Mouse (Mus musculus) intestine, embryonic 14.5 days (tissue): ENCODE data around the gene Jph2. TPM values are rescaled to one million over a fixed set of nuclear protein-coding genes. Genes with fewer than 3 reads are reported as not detected.
A peak's percentile ranks its signal among the peaks of the same experiment; 100 is the strongest.

ENCODE experiments used
- ATAC-seq: fragments of 200-750 bp; cut with Nextera tagmentation; replicated peaks from 2 replicates; pipeline ENCODE4 v1.8.0; 2017; ENCODE audit warnings: low read depth, moderate number of reproducible peaks, moderate TSS enrichment, moderate library complexity; ENCODE audit not compliant: low FRiP score, low TSS enrichment
- DNase-seq: peaks from one replicate; pipeline ENCODE4 v3.0.0-alpha.2; 2018; ENCODE audit warnings: low spot score
- H3K27ac ChIP-seq: fragments of 300-500 bp; sonication (generic); 2 replicates; pipeline ENCODE4 v1.5.1; 2014; ENCODE audit warnings: low read depth, mild to moderate bottlenecking, control low read depth
- H3K27me3 ChIP-seq: fragments of 300-500 bp; sonication (generic); replicated peaks from 2 replicates; pipeline ENCODE4 v1.6.1; 2014; ENCODE audit warnings: low read length, control low read depth; ENCODE audit not compliant: control insufficient read depth, insufficient read depth
- H3K36me3 ChIP-seq: fragments of 300-500 bp; sonication (generic); 2 replicates; pipeline ENCODE4 v1.6.1; 2014; ENCODE audit warnings: low read length, control low read depth; ENCODE audit not compliant: control insufficient read depth, insufficient read depth
- H3K4me1 ChIP-seq: fragments of 300-500 bp; sonication (generic); replicated peaks from 2 replicates; pipeline ENCODE4 v1.6.1; 2014; ENCODE audit warnings: low read length, control low read depth, mixed read lengths; ENCODE audit not compliant: control insufficient read depth, insufficient read depth
- H3K4me2 ChIP-seq: fragments of 300-500 bp; sonication (generic); 2 replicates; pipeline ENCODE4 v1.6.1; 2014; ENCODE audit warnings: low read length
- H3K4me3 ChIP-seq: fragments of 300-500 bp; sonication (generic); 2 replicates; pipeline ENCODE4 v1.5.1; 2014; ENCODE audit warnings: low read depth, low read length, control low read depth, mixed read lengths
- H3K9ac ChIP-seq: fragments of 300-500 bp; sonication (generic); 2 replicates; pipeline ENCODE4 v1.6.1; 2014; ENCODE audit warnings: mild to moderate bottlenecking, low read length
- H3K9me3 ChIP-seq: fragments of 300-500 bp; sonication (generic); 2 replicates; pipeline ENCODE4 v1.6.1; 2016; ENCODE audit warnings: low read length, control low read depth; ENCODE audit not compliant: control insufficient read depth
- WGBS: fragments of 180-500 bp; shearing (Covaris S2); extraction: QIAGEN DNeasy Blood & Tissue Kit; methylation state at CpG from one replicate; pipeline ENCODE4 v1.1.7; 2014; 5-methylcytosine and 5-hydroxymethylcytosine counted together
- polyA plus RNA-seq: library from polyadenylated mRNA; unstranded; fragments of >200 nt; fragmentation: Nextera tagmentation; extraction: Ambion mirVana; gene quantifications from 2 replicates; pipeline ENCODE4 v1.2.1, GENCODE M21; 2014

Gene Jph2
- polyA plus RNA-seq, 1 experiment from 2014 or later = 5.6 TPM

GRCm38 (mm10) chr2:163433971-163434370 is 36.2 kb upstream of the Jph2 start:
- Histone ChIP-seq H3K9me3 (no peaks in the 10 kb centered on the region), H3K9ac (no peak overlapping the region), H3K27me3 (peaks cover 13% of the 10 kb centered on the region), H3K4me2 (no peak overlapping the region), H3K36me3 (no peaks in the 10 kb centered on the region), H3K27ac (no peak overlapping the region), H3K4me1 (0 out of 2 replicates have a peak, but pooled peaks cover 5% of the 10 kb centered on the region), H3K4me3 (no peak overlapping the region)
- no peak for ATAC-seq
- no peak for DNase-seq
- WGBS = 19% methylated on average over 4 of the region's 4 CpGs

GRCm38 (mm10) chr2:163431289-163431688 is 33.5 kb upstream of the Jph2 start:
- Histone ChIP-seq H3K4me3 (no peak overlapping the region), H3K4me1 (no peaks in the 10 kb centered on the region), H3K9ac (no peak overlapping the region), H3K27me3 (no peaks in the 10 kb centered on the region), H3K27ac (no peak overlapping the region), H3K4me2 (no peak overlapping the region), H3K36me3 (no peaks in the 10 kb centered on the region), H3K9me3 (no peaks in the 10 kb centered on the region)
- DNase-seq = no peak
- no peak for ATAC-seq
- 85% methylated on average over 9 of the region's 9 CpGs for WGBS

GRCm38 (mm10) chr2:163428346-163429011 is 30.7 kb upstream of the Jph2 start:
- Histone ChIP-seq H3K27ac (no peak overlapping the region), H3K4me3 (no peak overlapping the region), H3K9ac (no peak overlapping the region), H3K27me3 (no peaks in the 10 kb centered on the region), H3K36me3 (no peaks in the 10 kb centered on the region), H3K4me2 (no peak overlapping the region), H3K9me3 (no peaks in the 10 kb centered on the region), H3K4me1 (no peaks in the 10 kb centered on the region)
- DNase-seq (no peak), ATAC-seq (no peak)
- WGBS = 37% methylated on average over 4 of the region's 4 CpGs

GRCm38 (mm10) chr2:163424597-163424996 is 26.8 kb upstream of the Jph2 start, which contains the start of gene Oser1:
Gene Oser1, minus strand, starts transcription at chr2:163424697.
- Histone ChIP-seq H3K4me3 (no peak within 1 kb of the TSS), H3K9me3 (no peaks in the 10 kb centered on the region), H3K9ac (no peak within 1 kb of the TSS), H3K36me3 (no peaks in the 10 kb centered on the region), H3K4me2 (no peak within 1 kb of the TSS), H3K27me3 (no peaks in the 10 kb centered on the region), H3K4me1 (peaks cover 6% of the 10 kb centered on the region), H3K27ac (no peak within 1 kb of the TSS)
- DNase-seq (no peak), ATAC-seq (no peak)
- 82% methylated on average over 6 of the region's 6 CpGs for WGBS

- Histone ChIP-seq H3K27me3 (no peaks in the 10 kb centered on the region), H3K9ac (no peak overlapping the region), H3K4me2 (no peak overlapping the region), H3K27ac (no peak overlapping the region), H3K4me1 (peaks cover 10% of the 10 kb centered on the region), H3K9me3 (no peaks in the 10 kb centered on the region), H3K36me3 (no peaks in the 10 kb centered on the region), H3K4me3 (no peak overlapping the region)
- ATAC-seq (no peak), DNase-seq (no peak)
- WGBS = 84% methylated on average over 9 of the region's 9 CpGs
These were observed 25.3 kb upstream of the Jph2 start for GRCm38 (mm10) chr2:163422895-163423660.

- DNase-seq (no peak), ATAC-seq (no peak)
- Histone ChIP-seq H3K27ac (no peak overlapping the region), H3K36me3 (no peaks in the 10 kb centered on the region; the same call in 1 of the 2 replicates), H3K4me2 (peak overlapping the region; percentile 71), H3K4me3 (peak overlapping the region; percentile 99), H3K9ac (peak overlapping the region; percentile 61), H3K9me3 (no peaks in the 10 kb centered on the region), H3K27me3 (no peaks in the 10 kb centered on the region), H3K4me1 (peaks cover 16% of the 10 kb centered on the region)
- 29% methylated on average over 10 of the region's 10 CpGs for WGBS
These were observed 22.6 kb upstream of the Jph2 start for GRCm38 (mm10) chr2:163420366-163420886.

- no peaks in the 10 kb centered on the region for H3K27me3 ChIP-seq
- H3K27ac ChIP-seq = peak overlapping the region; percentile 73
- ATAC-seq (peak; percentile 98), DNase-seq (peak; percentile 98)
- peak overlapping the region; percentile 93 for H3K9ac ChIP-seq
- no peaks in the 10 kb centered on the region for H3K9me3 ChIP-seq
- 1% methylated on average over 60 of the region's 71 CpGs for WGBS
- H3K36me3 ChIP-seq = peaks cover 9% of the 10 kb centered on the region
- peak overlapping the region; percentile 78 for H3K4me2 ChIP-seq
- peak overlapping the region; percentile 99 for H3K4me3 ChIP-seq
- H3K4me1 ChIP-seq = peaks cover 16% of the 10 kb centered on the region
These were observed 21.7 kb upstream of the Jph2 start for GRCm38 (mm10) chr2:163419346-163420045.

- peaks cover 14% of the 10 kb centered on the region for H3K36me3 ChIP-seq
- H3K9me3 ChIP-seq = no peaks in the 10 kb centered on the region
- DNase-seq (no peak), ATAC-seq (peak; percentile 17)
- peaks cover 16% of the 10 kb centered on the region for H3K4me1 ChIP-seq
- H3K27me3 ChIP-seq = no peaks in the 10 kb centered on the region
- peak overlapping the region; percentile 99 for H3K4me3 ChIP-seq
- peak overlapping the region; percentile 78 for H3K4me2 ChIP-seq
- WGBS = 0% methylated on average over 32 of the region's 50 CpGs
- peak overlapping the region; percentile 73 for H3K27ac ChIP-seq
- peak overlapping the region; percentile 93 for H3K9ac ChIP-seq
These were observed 21.1 kb upstream of the Jph2 start for GRCm38 (mm10) chr2:163418841-163419345.
